Mouse (Mus musculus): ENCODE results near the gene Gemin2. TPM values are rescaled to one million over a fixed set of nuclear protein-coding genes. Genes with fewer than 3 reads are reported as not detected.

Gemin2 gene
- polyA plus RNA-seq, 1 experiment from 2014 or later: 23.6 TPM

Other genes starting within 250 kb of the Gemin2 start
- 85.1 and 87.9 TPM in 2 replicates for gene Sec23a, start 1.4 kb upstream of the Gemin2 start, polyA plus RNA-seq (2015; fragmentation: Nextera tagmentation; extraction: Ambion mirVana)
- 88.8 and 92.8 TPM in 2 replicates for gene Trappc6b, start 48.1 kb downstream of the Gemin2 start, polyA plus RNA-seq (2015; fragmentation: Nextera tagmentation; extraction: Ambion mirVana)
- 93.2 and 101 TPM in 2 replicates for gene Pnn, start 53.5 kb downstream of the Gemin2 start, polyA plus RNA-seq (2015; fragmentation: Nextera tagmentation; extraction: Ambion mirVana)
- gene Mia2, start 82.4 kb downstream of the Gemin2 start, polyA plus RNA-seq (2015; fragmentation: Nextera tagmentation; extraction: Ambion mirVana): 58.2 and 59.0 TPM in 2 replicates
- 7.9 and 9.4 TPM in 2 replicates for gene Fbxo33, start 206.3 kb downstream of the Gemin2 start, polyA plus RNA-seq (2015; fragmentation: Nextera tagmentation; extraction: Ambion mirVana)